Mouse (Mus musculus): Measurements from ENCODE around the gene Ppfibp1.
"Not testable (repeated sequence)": the region's sequence is repeated elsewhere in the genome, so short reads cannot be mapped to it uniquely, and the experiment has no call there.

Ppfibp1 gene

GRCm38 (mm10) chr6:146887958-146888659 is at the start of gene Ppfibp1:
Gene Ppfibp1, plus strand, starts transcription at chr6:146888487.
- peak; percentile 93 for DNase-seq (ENCODE audit: low spot score)

GRCm38 (mm10) chr6:146838863-146839262 is 49.4 kb upstream of the Ppfibp1 start:
- DNase-seq (ENCODE audit: low spot score) = no peak

GRCm38 (mm10) chr6:146844867-146845266 is 43.4 kb upstream of the Ppfibp1 start:
- DNase-seq (ENCODE audit: low spot score) = no peak

GRCm38 (mm10) chr6:146845347-146845746 is 42.9 kb upstream of the Ppfibp1 start:
- no peak for DNase-seq (ENCODE audit: low spot score)

DNA sequence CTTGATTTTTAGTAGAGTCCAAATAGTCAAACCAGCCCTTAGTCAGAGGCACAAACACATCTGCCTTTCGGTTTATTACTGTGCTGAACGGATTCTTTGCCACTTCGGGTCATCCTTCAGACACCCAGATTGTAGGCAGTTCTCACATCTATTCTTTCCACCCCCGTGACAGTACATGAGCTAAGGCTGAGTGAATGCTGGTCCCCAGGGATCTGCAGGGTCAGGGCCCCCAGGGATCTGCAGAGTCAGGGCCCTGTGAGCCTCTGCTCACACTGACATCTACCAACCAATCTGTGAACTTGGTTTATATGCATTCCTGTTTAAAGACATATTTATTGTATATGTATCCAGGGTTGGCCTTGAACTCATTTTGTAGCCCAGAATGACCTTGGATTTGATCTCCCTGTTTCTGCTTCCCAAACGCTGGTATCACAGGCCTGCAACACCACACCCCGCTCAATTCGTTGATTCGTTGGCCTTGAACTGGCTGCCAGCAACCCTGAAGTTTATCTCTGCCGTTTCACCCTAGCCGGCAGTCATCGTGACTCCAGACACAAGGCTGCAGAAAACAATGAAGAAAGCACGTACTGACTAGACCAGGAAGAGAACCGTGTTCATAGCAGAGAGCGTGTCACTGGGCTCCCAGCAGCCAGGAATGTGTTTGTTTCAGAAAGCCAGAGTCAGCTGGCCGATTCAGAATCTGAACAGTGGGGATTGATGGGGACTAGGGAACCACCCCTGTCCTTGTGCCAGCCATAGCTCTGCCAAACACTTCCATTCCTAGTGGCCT is 42.1 kb upstream of the Ppfibp1 start:
- peak; percentile 76 for DNase-seq (ENCODE audit: low spot score)

DNA sequence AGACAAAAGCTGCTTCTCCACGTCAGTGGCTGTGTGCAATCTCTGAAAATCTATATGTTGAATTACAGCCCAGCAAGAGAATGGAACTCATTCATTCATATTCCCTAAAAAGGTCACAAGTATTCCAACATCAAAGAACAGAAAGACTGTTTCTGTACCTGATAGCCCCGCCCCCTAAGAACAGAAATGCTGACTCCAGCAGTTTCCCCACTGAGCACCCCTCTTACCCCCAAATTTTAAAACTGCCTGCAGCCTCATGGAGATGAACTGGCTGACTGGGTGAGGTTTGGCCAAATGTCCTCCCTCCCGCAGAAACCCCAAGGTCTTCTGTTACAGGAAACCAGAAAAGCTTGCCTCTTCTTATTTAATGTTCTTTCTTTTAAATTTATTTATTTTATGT is 40.9 kb upstream of the Ppfibp1 start:
- no peak for DNase-seq (ENCODE audit: low spot score)

DNA sequence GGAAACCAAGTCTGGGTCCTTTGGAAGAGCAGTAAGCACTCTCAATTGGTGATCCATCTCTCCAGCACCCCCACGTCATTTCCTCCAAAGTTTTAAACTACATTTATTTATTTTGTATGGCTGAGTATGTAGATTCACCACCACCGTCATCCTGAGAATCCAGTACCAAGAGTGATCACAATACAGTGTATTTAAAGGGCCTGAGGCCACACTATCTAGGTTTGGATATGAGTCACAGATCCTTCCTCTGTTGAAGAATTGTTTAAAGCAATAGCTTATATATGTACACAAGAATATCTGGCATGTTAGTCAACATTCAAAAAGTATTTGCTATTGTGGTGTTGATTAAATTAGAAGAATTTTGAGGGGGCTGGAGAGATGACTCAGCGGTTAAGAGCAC is 40.0 kb upstream of the Ppfibp1 start:
- no peak for DNase-seq (ENCODE audit: low spot score)

DNA sequence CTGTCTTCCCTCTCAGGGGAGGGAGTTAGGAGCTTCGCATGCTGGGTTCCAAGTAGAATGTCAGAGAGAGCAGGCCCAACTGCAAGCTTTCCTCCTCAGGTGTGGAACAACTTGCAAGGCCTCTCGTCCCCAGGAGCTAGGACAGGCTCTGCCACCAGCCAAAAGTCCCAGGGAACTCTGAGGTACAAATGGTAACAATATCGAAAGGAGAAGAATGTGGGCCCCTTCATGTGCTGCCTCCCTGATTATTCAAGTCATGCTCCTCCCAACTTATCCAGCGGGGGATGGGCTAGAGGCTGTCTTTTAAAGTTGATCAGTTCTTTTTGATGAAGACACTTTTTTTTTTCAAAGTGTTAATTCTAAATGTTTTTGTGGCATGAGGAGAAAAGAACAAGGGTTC is 38.2 kb upstream of the Ppfibp1 start, which contains the start of gene Smco2:
Gene Smco2, plus strand, starts transcription at position 55 of the 400 bp plus-strand sequence.
- DNase-seq (ENCODE audit: low spot score) = no peak

DNA sequence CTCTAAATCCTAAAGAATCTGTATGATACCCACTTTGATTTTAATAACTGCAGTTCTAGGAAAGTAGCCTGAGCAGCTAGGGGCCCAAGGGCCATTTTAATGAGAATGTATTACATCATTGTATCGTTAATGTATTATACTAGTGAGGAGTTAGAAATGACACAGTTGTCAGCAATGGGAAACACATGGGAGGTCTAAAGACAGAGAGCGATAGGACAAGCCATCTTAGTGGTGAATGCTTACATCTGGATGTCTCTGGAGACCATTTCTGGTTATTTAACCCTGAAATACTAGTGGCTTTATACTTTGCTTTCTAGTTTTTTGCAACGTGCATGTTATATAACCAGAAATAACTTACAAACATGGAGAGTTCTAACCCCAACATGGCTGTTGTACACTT is 36.4 kb upstream of the Ppfibp1 start:
- DNase-seq (ENCODE audit: low spot score) = no peak

- no peak for DNase-seq (ENCODE audit: low spot score)
These were observed 35.5 kb upstream of the Ppfibp1 start for GRCm38 (mm10) chr6:146852739-146853138.

DNA sequence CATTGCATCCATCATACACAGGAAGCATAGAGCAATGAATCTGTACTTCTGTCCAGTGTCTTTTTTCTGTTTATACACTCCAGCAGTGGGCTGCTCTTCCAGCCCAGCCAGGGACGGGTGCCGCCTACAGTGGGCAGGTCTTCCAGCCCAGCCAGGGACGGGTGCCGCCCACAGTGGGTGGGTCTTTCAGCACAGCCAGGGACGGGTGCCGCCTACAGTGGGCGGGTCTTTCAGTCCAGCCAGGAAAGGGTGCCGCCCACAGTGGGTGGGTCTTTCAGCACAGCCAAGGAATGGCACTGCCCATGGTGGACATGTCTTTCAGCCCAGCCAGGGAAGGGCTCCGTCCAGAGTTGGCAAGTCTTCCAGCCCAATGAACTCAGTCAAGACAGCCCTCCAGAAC is 33.1 kb upstream of the Ppfibp1 start:
- no peak for DNase-seq (ENCODE audit: low spot score)

- no peak for DNase-seq (ENCODE audit: low spot score)
These were observed 30.9 kb upstream of the Ppfibp1 start for GRCm38 (mm10) chr6:146857386-146857785.

GRCm38 (mm10) chr6:146863154-146863553 is 25.1 kb upstream of the Ppfibp1 start:
- DNase-seq (ENCODE audit: low spot score) = no peak

DNA sequence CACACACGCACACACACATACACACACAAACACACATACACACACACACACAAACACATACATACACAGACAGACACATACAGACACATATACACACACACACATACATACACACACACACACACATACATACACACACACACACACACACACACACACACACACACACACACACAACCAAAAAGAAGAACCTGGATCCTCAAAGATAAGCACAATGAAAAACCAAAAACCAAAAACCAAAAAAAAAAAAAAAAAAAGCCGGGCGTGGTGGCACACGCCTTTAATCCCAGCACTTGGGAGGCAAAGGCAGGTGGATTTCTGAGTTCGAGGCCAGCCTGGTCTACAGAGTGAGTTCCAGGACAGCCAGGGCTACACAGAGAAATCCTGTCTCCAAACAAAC is 23.9 kb upstream of the Ppfibp1 start:
- not testable (repeated sequence) for DNase-seq (ENCODE audit: low spot score)

GRCm38 (mm10) chr6:146865701-146866100 is 22.6 kb upstream of the Ppfibp1 start:
- DNase-seq (ENCODE audit: low spot score) = no peak

DNA sequence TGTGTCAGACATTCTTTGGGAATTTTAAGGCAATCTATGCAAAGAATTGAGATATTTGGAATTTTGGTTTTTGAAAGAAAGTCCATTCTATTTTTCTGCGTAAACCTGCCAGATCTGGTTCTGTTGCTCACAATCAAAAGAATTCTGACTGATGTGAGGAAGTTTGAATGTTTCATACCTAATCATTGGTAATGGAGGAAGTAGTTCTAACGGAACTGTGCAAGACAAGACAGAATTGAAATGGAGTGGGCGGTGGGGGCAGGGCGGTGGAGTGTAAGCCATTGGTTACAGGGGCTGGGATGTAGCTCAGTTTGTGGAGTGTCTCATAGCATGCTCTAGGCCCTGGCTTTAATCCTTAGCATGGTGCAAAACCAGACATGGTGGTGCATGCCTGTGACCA is 16.3 kb upstream of the Ppfibp1 start:
- DNase-seq (ENCODE audit: low spot score) = no peak

- no peak for DNase-seq (ENCODE audit: low spot score)
These were observed 13.9 kb upstream of the Ppfibp1 start for GRCm38 (mm10) chr6:146874415-146874814.

DNA sequence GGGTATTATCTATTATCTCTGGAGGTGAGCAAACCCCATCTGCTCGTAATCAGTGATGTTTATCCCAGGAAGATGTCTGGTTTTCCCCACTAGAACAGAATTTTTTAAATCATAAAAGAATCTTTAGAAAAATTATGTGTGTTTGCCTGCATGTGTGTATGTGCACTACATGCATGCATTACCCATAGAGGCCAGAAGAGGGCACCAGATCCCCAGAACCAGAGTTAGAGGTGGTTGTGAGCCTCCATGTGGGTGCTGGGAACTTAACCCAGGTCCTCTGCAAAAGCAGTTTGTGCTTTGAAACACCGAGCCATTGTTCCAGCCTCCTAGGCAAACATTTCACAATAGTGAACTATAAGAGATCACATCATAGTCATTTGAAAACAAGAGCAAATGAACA is 11.5 kb upstream of the Ppfibp1 start:
- no peak for DNase-seq (ENCODE audit: low spot score)

GRCm38 (mm10) chr6:146877425-146878045 is 10.8 kb upstream of the Ppfibp1 start:
- DNase-seq (ENCODE audit: low spot score) = no peak

GRCm38 (mm10) chr6:146878926-146879325 is 9.4 kb upstream of the Ppfibp1 start:
- no peak for DNase-seq (ENCODE audit: low spot score)

GRCm38 (mm10) chr6:146879856-146880255 is 8.4 kb upstream of the Ppfibp1 start:
- DNase-seq (ENCODE audit: low spot score) = no peak

DNA sequence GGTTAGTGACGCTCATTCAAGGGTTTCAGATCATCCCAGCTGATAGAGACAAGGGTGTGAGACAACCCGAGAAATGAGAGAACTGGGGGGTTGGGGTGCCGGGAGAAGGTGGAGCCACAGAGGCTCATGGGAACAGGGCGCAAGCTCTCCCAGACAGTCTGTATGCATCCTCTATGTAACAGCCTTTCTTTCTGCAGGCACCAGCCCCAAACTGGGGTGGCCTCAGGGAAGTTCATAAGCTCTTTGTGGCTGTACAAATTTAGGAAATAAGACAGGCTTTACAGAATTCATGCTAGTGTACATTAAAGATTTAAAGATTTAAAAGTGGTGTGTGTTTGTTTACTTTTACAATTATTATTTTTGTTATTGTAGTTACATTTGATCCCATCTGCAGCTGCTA is 8.0 kb upstream of the Ppfibp1 start:
- DNase-seq (ENCODE audit: low spot score) = no peak
